Comparison of ENCODE assay signal across 10 mouse cellular contexts in the genomic region with DNA sequence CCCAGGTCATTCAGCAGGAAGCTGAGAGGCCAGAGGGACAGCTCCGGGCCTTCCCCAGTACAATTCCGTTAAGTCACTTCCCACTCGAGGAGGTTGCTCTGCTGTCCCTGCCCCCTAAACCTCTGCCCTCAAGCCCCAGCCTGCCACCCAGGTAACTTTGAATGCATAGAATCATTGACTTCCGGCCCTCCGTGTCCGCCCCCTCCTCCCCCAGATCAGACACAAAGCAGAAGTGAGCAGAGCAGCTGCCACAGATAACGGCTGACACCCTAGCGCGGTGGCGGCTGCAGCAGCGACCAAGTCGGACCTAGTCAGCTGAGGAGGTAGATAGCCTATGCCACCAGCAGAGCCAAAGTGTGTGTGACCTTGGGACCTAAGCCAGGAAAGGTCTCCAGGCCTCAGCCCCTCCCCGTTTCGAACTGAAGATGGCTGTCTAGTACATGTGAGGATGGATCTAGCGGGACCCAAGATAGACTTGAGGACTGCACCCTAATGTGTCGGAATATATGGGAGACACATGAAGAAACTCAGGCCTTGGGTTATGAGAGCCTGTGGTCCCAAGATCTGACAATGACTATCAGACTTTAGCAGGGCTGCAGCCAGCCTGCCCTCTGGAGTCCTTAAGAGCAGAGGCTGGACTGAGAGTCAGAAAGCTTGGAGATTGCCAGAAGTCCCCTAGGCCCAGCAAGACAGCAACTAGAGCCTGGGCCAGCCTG. TPM values are rescaled to one million over a fixed set of nuclear protein-coding genes. Genes with fewer than 3 reads are reported as not detected.
DNase-seq lines count a peak whose midpoint lies in the region; ATAC-seq and TF ChIP-seq lines count a peak whose summit lies in the region.
"Had no signal": no experiment of that assay in that cellular context is flagged by ENCODE, and none has a peak within 500 bp of the region (broad histone marks: within the 10 kb centered on the region; RNA-seq: fewer than 3 reads in every experiment).

No protein-coding gene starts in this region.

- 25% methylated on average over 16 of the region's 16 CpGs for WGBS in heart, embryonic 10.5 days
- 40% methylated on average over 16 of the region's 16 CpGs for WGBS in lung, embryonic 14.5 days

- H3K9me3 ChIP-seq in heart, embryonic 10.5 days = no peaks in the 10 kb centered on the region
- no peaks in the 10 kb centered on the region for H3K9me3 ChIP-seq in lung, embryonic 14.5 days (ENCODE audit: low read depth, low read length)
- H3K9me3 ChIP-seq: embryonic facial prominence, embryonic 15.5 days; midbrain, embryonic 12.5 days had no signal

- H3K4me2 ChIP-seq in lung, embryonic 14.5 days = no peak overlapping the region
- H3K4me2 ChIP-seq: embryonic facial prominence, embryonic 15.5 days; midbrain, embryonic 12.5 days had no signal

- H3K9ac ChIP-seq in lung, embryonic 14.5 days = no peak overlapping the region; the same call in 1 of the 2 replicates
- H3K9ac ChIP-seq: embryonic facial prominence, embryonic 15.5 days; midbrain, embryonic 12.5 days had no signal

- intact Hi-C loops in left cerebral cortex, postnatal 10 days (cut with DNase I) = no loop called here

- DNase-seq in heart, embryonic 10.5 days (ENCODE audit: low spot score) = peak; percentile 94
- DNase-seq in lung, embryonic 14.5 days = no peak
- DNase-seq in splenic B cell, adult 2 months (ENCODE audit: low read depth, low spot score) = peak; percentile 91
- no peak for DNase-seq in urinary bladder, postnatal 10 days (ENCODE audit: low spot score)
- no peak for DNase-seq in left cerebral cortex, postnatal 10 days (ENCODE audit: extremely low spot score in 1 of 2, low spot score in 2 of 2)
- DNase-seq in ovary, postnatal 14 days (ENCODE audit: low spot score) = no peak
- no peak for DNase-seq in adipocyte (ENCODE audit: low spot score)

- no peaks in the 10 kb centered on the region for H3K27me3 ChIP-seq in heart, embryonic 10.5 days (ENCODE audit: insufficient read depth, poor library complexity, severe bottlenecking)
- H3K27me3 ChIP-seq in lung, embryonic 14.5 days (ENCODE audit: insufficient read depth, low read length) = no peaks in the 10 kb centered on the region
- no peaks in the 10 kb centered on the region for H3K27me3 ChIP-seq in splenic B cell, adult 2 months (ENCODE audit: control insufficient read depth, insufficient read depth, low read length, poor library complexity, severe bottlenecking)
- H3K27me3 ChIP-seq: embryonic facial prominence, embryonic 15.5 days; midbrain, embryonic 12.5 days had no signal

- peak overlapping the region; percentile 85 for H3K27ac ChIP-seq in heart, embryonic 10.5 days
- H3K27ac ChIP-seq in lung, embryonic 14.5 days (ENCODE audit: low read depth) = peak overlapping the region; percentile 30; the same call in 1 of the 2 replicates
- H3K27ac ChIP-seq: embryonic facial prominence, embryonic 15.5 days; midbrain, embryonic 12.5 days had no signal

- H3K4me1 ChIP-seq in heart, embryonic 10.5 days = peaks cover 33% of the 10 kb centered on the region
- H3K4me1 ChIP-seq in lung, embryonic 14.5 days (ENCODE audit: insufficient read depth) = no peaks in the 10 kb centered on the region
- H3K4me1 ChIP-seq: embryonic facial prominence, embryonic 15.5 days; midbrain, embryonic 12.5 days had no signal

- H3K4me3 ChIP-seq in heart, embryonic 10.5 days = peak overlapping the region; percentile 22; the same call in 1 of the 2 replicates
- H3K4me3 ChIP-seq in lung, embryonic 14.5 days (ENCODE audit: low read depth, low read length) = peak overlapping the region; percentile 6; the same call in 1 of the 2 replicates
- H3K4me3 ChIP-seq: embryonic facial prominence, embryonic 15.5 days; midbrain, embryonic 12.5 days had no signal

- peak; percentile 66 for ATAC-seq in activated CD4-positive, CD25-positive, alpha-beta regulatory T cell, adult 4 months
- ATAC-seq in lung, embryonic 14.5 days (ENCODE audit: insufficient read depth) = no peak; the same call in 1 of the 2 replicates

- H3K36me3 ChIP-seq in heart, embryonic 10.5 days = no peaks in the 10 kb centered on the region
- no peaks in the 10 kb centered on the region for H3K36me3 ChIP-seq in lung, embryonic 14.5 days (ENCODE audit: insufficient read depth)
- peaks cover 29% of the 10 kb centered on the region for H3K36me3 ChIP-seq in splenic B cell, adult 2 months (ENCODE audit: control insufficient read depth, insufficient read depth, low read length, poor library complexity, severe bottlenecking)
- H3K36me3 ChIP-seq: embryonic facial prominence, embryonic 15.5 days; midbrain, embryonic 12.5 days had no signal

- no peak for TF ChIP-seq CTCF in lung, embryonic 14.5 days (IDR thresholded peaks at IDR 0.05; ENCODE audit: low read depth)

RNA-seq across cellular contexts. Expression of gene Rac2, which starts 0.9 kb away (rescaled TPM):
- 1,000 to 10,000 TPM; 3,019 to 4,069 TPM for polyA plus RNA-seq in activated CD4-positive, CD25-positive, alpha-beta regulatory T cell, adult 4 months (2017; shearing (Covaris generic))
- polyA plus RNA-seq in heart, embryonic 10.5 days (2016; fragmentation: Nextera tagmentation; extraction: Ambion mirVana) = 5.9 and 13.0 TPM in 2 replicates
- polyA plus RNA-seq in lung, embryonic 14.5 days (2014; fragmentation: Nextera tagmentation; extraction: Ambion mirVana) = 12.2 and 16.2 TPM in 2 replicates
- 1 to 10 TPM; 1.6 to 2.1 TPM for total RNA-seq in left cerebral cortex, postnatal 10 days (2021)

RNA-seq across cellular contexts. Expression of gene Cyth4, which starts 25.1 kb away (rescaled TPM):
- polyA plus RNA-seq in activated CD4-positive, CD25-positive, alpha-beta regulatory T cell, adult 4 months (2017; shearing (Covaris generic)) = 100 to 1,000 TPM; 197 to 261 TPM
- 2.3 and 5.0 TPM in 2 replicates for polyA plus RNA-seq in heart, embryonic 10.5 days (2016; fragmentation: Nextera tagmentation; extraction: Ambion mirVana)
- polyA plus RNA-seq in lung, embryonic 14.5 days (2014; fragmentation: Nextera tagmentation; extraction: Ambion mirVana) = 4.2 and 4.9 TPM in 2 replicates
- total RNA-seq in left cerebral cortex, postnatal 10 days (2021) = 10 to 100 TPM; 10.4 to 11.6 TPM

RNA-seq across cellular contexts. Expression of gene Sstr3, which starts 27.2 kb away (rescaled TPM):
- polyA plus RNA-seq in activated CD4-positive, CD25-positive, alpha-beta regulatory T cell, adult 4 months (2017; shearing (Covaris generic)) = not detected
- 0.12 TPM in 1 of 2 replicates, not detected in the other for polyA plus RNA-seq in heart, embryonic 10.5 days (2016; fragmentation: Nextera tagmentation; extraction: Ambion mirVana)
- 0.08 TPM in 1 of 2 replicates, not detected in the other for polyA plus RNA-seq in lung, embryonic 14.5 days (2014; fragmentation: Nextera tagmentation; extraction: Ambion mirVana)
- 10 to 100 TPM; 12.9 to 14.4 TPM for total RNA-seq in left cerebral cortex, postnatal 10 days (2021)
- polyA plus RNA-seq: embryonic facial prominence, embryonic 15.5 days had no signal

RNA-seq across cellular contexts. Expression of gene C1qtnf6, which starts 40.5 kb away (rescaled TPM):
- polyA plus RNA-seq in activated CD4-positive, CD25-positive, alpha-beta regulatory T cell, adult 4 months (2017; shearing (Covaris generic)) = 10 to 100 TPM; 15.5 to 15.9 TPM
- polyA plus RNA-seq in heart, embryonic 10.5 days (2016; fragmentation: Nextera tagmentation; extraction: Ambion mirVana) = 19.0 and 28.4 TPM in 2 replicates
- polyA plus RNA-seq in lung, embryonic 14.5 days (2014; fragmentation: Nextera tagmentation; extraction: Ambion mirVana) = 39.8 and 40.7 TPM in 2 replicates
- total RNA-seq in left cerebral cortex, postnatal 10 days (2021) = 10 to 100 TPM; 14.4 to 15.9 TPM

Comparison
In these comparisons a context has a peak if more than half of its experiments do, and no peak if none do; other contexts are left out.
1. DNase-seq: peak in heart, embryonic 10.5 days (single experiment) and splenic B cell, adult 2 months (single experiment); none in lung, embryonic 14.5 days (single experiment), urinary bladder, postnatal 10 days (single experiment), left cerebral cortex, postnatal 10 days (0 of 2), ovary, postnatal 14 days (single experiment) and adipocyte (single experiment).
2. RNA of gene Rac2, which starts 0.9 kb away (polyA plus RNA-seq): 3,019 to 4,069 TPM in activated CD4-positive, CD25-positive, alpha-beta regulatory T cell, adult 4 months; 5.9 to 13.0 TPM in heart, embryonic 10.5 days and 12.2 to 16.2 TPM in lung, embryonic 14.5 days; every median in the first group is over 100 times any median in the second.
3. RNA of gene Cyth4, which starts 25.1 kb away (polyA plus RNA-seq): 197 to 261 TPM in activated CD4-positive, CD25-positive, alpha-beta regulatory T cell, adult 4 months; 2.3 to 5.0 TPM in heart, embryonic 10.5 days and 4.2 to 4.9 TPM in lung, embryonic 14.5 days; every median in the first group is over 10 times any median in the second.